Mouse (Mus musculus) spleen, postnatal 4 days (tissue): Measurements from ENCODE around the gene Bora.
"Not testable (repeated sequence)": the region's sequence is repeated elsewhere in the genome, so short reads cannot be mapped to it uniquely, and the experiment has no call there.

Experiments
- DNase-seq, 2 experiments: peaks; one replicate each; pipeline ENCODE4 v3.0.0; 2022; ENCODE audit warnings: low spot score in 2 of 2

Bora gene

GRCm38 (mm10) chr14:99046031-99046781, at the start of gene Bora, which contains the start of gene Mzt1:
Gene Bora, plus strand, starts transcription at chr14:99046222.
Gene Mzt1, minus strand, starts transcription at chr14:99046134.
- peak; percentile 93 to 96 for DNase-seq

- peak in 1 of 2 experiments; percentile 49 for DNase-seq
Observed at GRCm38 (mm10) chr14:99010224-99010919, 35.6 kb upstream of the Bora start.

GRCm38 (mm10) chr14:99010920-99011313, 35.1 kb upstream of the Bora start:
- DNase-seq = peak in 1 of 2 experiments; percentile 14

GRCm38 (mm10) chr14:99018691-99019090, 27.3 kb upstream of the Bora start:
- no peak for DNase-seq

GRCm38 (mm10) chr14:99019136-99019808, 26.8 kb upstream of the Bora start:
- DNase-seq = no peak

- DNase-seq = peak in 1 of 2 experiments; percentile 30
Observed at GRCm38 (mm10) chr14:99022346-99023086, 23.5 kb upstream of the Bora start.

- peak in 1 of 2 experiments; percentile 22 for DNase-seq
Observed at GRCm38 (mm10) chr14:99029987-99030386, 16.0 kb upstream of the Bora start.

GRCm38 (mm10) chr14:99031337-99031873, 14.6 kb upstream of the Bora start:
- no peak for DNase-seq

- no peak for DNase-seq
Observed at GRCm38 (mm10) chr14:99032596-99032995, 13.4 kb upstream of the Bora start.

- not testable (repeated sequence) for DNase-seq
Observed at GRCm38 (mm10) chr14:99034851-99035250, 11.2 kb upstream of the Bora start.

- no peak for DNase-seq
Observed at GRCm38 (mm10) chr14:99036039-99036438, 10.0 kb upstream of the Bora start.

- no peak for DNase-seq
Observed at GRCm38 (mm10) chr14:99037703-99038102, 8.3 kb upstream of the Bora start.

GRCm38 (mm10) chr14:99039308-99039707, 6.7 kb upstream of the Bora start:
- DNase-seq = not testable (repeated sequence)

- DNase-seq = no peak
Observed at GRCm38 (mm10) chr14:99041416-99041815, 4.6 kb upstream of the Bora start.

GRCm38 (mm10) chr14:99043499-99043898, 2.5 kb upstream of the Bora start:
- peak in 1 of 2 experiments; percentile 53 for DNase-seq

- DNase-seq = peak in 1 of 2 experiments; percentile 52
Observed at GRCm38 (mm10) chr14:99044096-99044495, 1.9 kb upstream of the Bora start.

- DNase-seq = peak in 1 of 2 experiments; percentile 23
Observed at GRCm38 (mm10) chr14:99044718-99045117, 1.3 kb upstream of the Bora start.

GRCm38 (mm10) chr14:99045378-99046030, 518 bp upstream of the Bora start:
- DNase-seq = peak; percentile 49 to 74

- DNase-seq = no peak
Observed at GRCm38 (mm10) chr14:99046782-99047181, 760 bp downstream of the Bora start.

GRCm38 (mm10) chr14:99058959-99059586, 13.1 kb downstream of the Bora start:
- DNase-seq = no peak
